Mouse (Mus musculus): ENCODE measurements at regions not wholly inside any gene's neighbourhood (a gene's known extent, or its start where the extent isn't known, plus 50 kb on each side); places are given as distances from the start of the nearest gene placed in this dataset.

- TF ChIP-seq RCOR1 (conservative IDR thresholded peaks at IDR 0.05; ENCODE audit: low read depth, low read length): no peak
- no peak for TF ChIP-seq POLR2A (IDR thresholded peaks at IDR 0.05; ENCODE audit: low read depth, low read length)
- TF ChIP-seq MAX (IDR thresholded peaks at IDR 0.05; ENCODE audit: low read length): no peak
- TF ChIP-seq CTCF (conservative IDR thresholded peaks at IDR 0.05 in 1 of 2, IDR thresholded peaks at IDR 0.05 in 1 of 2; ENCODE audit: low read depth in 2 of 2, low read length in 2 of 2): no peak
- TF ChIP-seq HCFC1 (IDR thresholded peaks at IDR 0.05; ENCODE audit: low read depth, low read length): no peak
- no peak for TF ChIP-seq BHLHE40 (IDR thresholded peaks at IDR 0.05; ENCODE audit: low read depth, low read length)
These were observed 442.8 kb downstream of the Matn1 start for GRCm38 (mm10) chr4:131386961-131387360.

Measured in CH12.LX (cell line).